Mouse (Mus musculus) CH12.LX (cell line): Measurements from ENCODE around the gene Hist1h3c.

Source experiments
- CTCF ChIP-seq, 2 experiments: IDR thresholded peaks in 1 of 2; conservative IDR thresholded peaks in 1 of 2; 2 replicates each; pipeline ENCODE4 v1.5.1; 2011 to 2012; ENCODE audit warnings: low read depth in 2 of 2, low read length in 2 of 2, improper control_type of control experiment in 1 of 2, inconsistent platforms in 1 of 2, mild to moderate bottlenecking in 1 of 2, moderate library complexity in 1 of 2
- MAX ChIP-seq: IDR thresholded peaks from 2 replicates; pipeline ENCODE4 v1.6.1; 2011; ENCODE audit warnings: low read length, improper control_type of control experiment

- TF ChIP-seq CTCF (conservative IDR thresholded peaks at IDR 0.05 in 1 of 2, IDR thresholded peaks at IDR 0.05 in 1 of 2; ENCODE audit: low read depth in 2 of 2, low read length in 2 of 2), result no peak
- TF ChIP-seq MAX, result no peak
Observed at GRCm38 (mm10) chr13:23705751-23706356, 39.5 kb downstream of the Hist1h3c start.
